Mouse (Mus musculus): ENCODE results near the gene Rapgef5.

Gene Rapgef5

GRCm38 (mm10) chr12:117727481-117728177 lies 211.3 kb downstream of the Rapgef5 start:
- DNase-seq = no peak

DNA sequence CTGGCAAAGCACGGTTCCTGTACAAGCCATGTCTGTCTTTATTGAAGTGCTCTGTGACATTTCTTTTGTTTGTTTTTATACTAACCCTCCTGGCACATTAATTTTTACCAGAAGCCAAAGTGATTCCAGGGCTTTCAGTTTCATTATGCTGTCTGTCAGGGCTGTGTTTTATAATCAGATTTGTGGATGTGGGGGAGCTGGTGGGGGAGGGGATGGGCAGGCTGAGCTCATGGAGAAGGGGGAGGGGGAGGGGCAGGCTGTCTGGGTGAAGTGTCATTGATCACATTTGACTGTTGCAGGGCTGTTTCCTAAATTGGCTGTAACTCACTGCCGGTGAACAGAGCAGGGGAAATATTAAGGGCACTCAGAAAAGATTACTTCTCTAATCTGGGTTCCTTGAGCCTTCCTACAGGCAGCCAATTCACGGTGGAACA lies 211.9 kb downstream of the Rapgef5 start:
- no peak for DNase-seq

- no peak for DNase-seq
Observed at GRCm38 (mm10) chr12:117733611-117734010, 217.3 kb downstream of the Rapgef5 start.

- no peak for DNase-seq
Observed at GRCm38 (mm10) chr12:117736130-117736529, 219.9 kb downstream of the Rapgef5 start.

DNA sequence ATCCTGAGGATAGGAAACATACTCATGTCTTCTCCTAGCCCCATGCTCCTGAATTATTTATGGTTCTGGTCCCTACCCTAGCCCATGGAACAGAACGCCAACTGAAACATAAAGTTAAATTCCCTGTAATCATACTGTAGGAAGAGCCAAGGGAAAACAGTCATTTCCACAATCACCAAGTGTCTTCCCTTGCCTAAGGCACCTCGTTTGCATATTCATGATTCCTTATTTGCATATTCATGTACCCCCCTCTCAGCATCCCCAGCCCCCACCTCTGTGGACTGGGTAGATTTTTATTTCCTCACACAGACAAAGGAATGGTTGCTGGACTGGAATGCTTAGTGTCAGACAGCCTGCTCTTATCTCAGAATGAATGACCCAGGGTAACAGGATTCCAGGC lies 220.6 kb downstream of the Rapgef5 start:
- DNase-seq = no peak

- no peak for DNase-seq
Observed at GRCm38 (mm10) chr12:117737332-117738031, 221.2 kb downstream of the Rapgef5 start.

- no peak for DNase-seq
Observed at GRCm38 (mm10) chr12:117742487-117742886, 226.2 kb downstream of the Rapgef5 start.

GRCm38 (mm10) chr12:117744580-117745483 lies 228.6 kb downstream of the Rapgef5 start:
- no peak for DNase-seq

- no peak for DNase-seq
Observed at GRCm38 (mm10) chr12:117746611-117747010, 230.3 kb downstream of the Rapgef5 start.

DNA sequence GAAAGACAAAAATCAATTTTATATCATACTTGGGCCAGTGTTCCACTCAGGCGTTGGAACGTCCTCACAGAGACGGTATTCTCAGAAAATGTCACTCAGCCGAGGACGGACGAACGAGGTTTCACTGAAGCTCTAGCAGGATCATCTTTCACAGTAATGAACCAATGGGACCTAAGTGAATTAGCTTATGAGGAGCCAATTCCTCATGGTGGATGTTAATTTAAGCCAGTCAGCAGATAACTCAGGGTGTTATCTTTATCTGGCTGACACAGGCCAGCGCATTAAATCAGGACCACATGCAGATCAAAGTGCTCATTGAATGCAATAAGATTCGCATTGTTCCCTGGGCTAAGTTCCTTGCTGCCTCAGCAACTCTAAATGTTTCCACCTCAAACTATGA lies 234.8 kb downstream of the Rapgef5 start:
- no peak for DNase-seq

- no peak for DNase-seq
Observed at GRCm38 (mm10) chr12:117751520-117752383, 235.5 kb downstream of the Rapgef5 start.

DNA sequence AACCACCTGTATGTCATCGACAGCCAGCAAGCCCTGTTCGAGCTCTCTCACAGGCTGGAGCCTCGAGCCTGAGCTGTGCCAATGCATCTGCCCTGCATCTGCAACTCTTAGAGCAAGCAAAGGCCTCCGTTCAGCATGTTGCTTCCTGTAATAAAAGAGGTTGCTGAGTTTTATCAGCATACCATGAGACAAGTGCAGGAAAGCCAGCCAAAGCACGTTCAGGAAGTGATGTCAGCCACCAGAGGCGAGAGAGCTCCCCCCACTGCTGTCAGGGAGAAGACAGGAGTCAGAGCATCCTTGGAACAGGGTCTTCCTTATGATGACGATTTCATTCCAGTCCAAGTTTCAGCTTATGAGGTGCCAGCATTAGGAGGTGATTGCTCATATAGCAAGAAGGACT lies 239.7 kb downstream of the Rapgef5 start:
- DNase-seq = no peak

- DNase-seq = no peak
Observed at GRCm38 (mm10) chr12:117760373-117760772, 244.1 kb downstream of the Rapgef5 start.

DNA sequence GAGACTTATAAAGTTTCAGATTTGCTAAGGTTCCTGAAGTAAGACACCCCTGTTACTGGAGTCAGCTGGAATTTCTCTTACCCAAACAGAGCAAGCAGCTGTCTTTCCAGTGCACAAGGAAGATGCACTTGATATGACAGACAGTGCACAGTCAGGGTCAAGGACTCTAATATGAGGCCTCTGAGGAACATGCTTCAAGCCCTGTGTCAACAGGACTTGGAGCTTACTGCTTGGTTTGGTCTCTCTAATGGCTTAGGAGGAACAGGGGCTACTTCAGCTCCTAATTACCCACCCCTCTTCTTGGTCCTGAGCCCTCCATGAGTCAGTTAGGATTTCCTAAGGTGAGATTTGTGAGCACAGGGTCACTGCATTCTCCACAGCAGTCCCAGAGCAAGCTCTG lies 244.6 kb downstream of the Rapgef5 start:
- no peak for DNase-seq

- peak; percentile 39 for DNase-seq
Observed at GRCm38 (mm10) chr12:117761698-117762097, 245.4 kb downstream of the Rapgef5 start.

GRCm38 (mm10) chr12:117763247-117763646 lies 247.0 kb downstream of the Rapgef5 start:
- DNase-seq = no peak

DNA sequence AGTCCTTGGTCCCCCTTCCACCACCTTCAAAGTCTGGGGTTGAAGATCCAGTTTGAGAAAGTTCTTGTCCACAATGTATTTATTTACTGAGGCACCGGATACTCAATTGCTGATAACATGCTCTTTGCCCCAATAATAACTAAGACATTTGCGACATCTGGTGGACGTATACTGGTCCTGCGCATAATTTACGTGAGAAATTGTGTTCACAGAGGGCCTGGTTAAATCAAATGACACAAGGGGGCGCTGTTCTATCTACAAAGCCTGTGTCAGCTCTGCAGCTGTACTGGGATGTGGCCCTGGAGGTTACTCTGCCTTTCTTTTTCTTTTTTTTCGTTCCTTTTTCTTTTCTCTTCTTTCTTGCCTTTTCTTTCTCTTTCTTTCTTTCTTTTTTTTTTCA lies 248.6 kb downstream of the Rapgef5 start:
- peak; percentile 52 for DNase-seq

- peak; percentile 60 for DNase-seq
Observed at GRCm38 (mm10) chr12:117769113-117769512, 252.8 kb downstream of the Rapgef5 start.

- no peak for DNase-seq
Observed at GRCm38 (mm10) chr12:117770211-117770610, 253.9 kb downstream of the Rapgef5 start.

DNA sequence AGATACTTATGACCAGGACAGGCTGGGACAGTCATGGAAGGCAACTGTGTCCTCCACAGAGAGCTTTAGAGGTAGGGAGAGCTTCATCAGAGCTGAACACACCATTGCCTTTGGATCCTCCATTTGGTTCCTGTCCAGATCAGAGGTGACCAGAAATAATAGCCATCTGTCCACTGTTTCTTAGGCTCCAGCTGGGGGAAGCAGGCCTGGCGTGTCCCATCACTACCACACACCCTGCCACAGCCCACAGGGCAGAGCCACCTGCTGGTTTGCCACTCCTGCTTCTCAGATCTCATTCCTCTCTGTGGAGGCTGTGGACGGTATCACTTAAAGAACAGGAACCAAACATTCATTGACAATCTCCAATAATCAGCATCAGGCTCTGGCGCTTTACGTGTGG lies 254.9 kb downstream of the Rapgef5 start:
- DNase-seq = no peak

DNA sequence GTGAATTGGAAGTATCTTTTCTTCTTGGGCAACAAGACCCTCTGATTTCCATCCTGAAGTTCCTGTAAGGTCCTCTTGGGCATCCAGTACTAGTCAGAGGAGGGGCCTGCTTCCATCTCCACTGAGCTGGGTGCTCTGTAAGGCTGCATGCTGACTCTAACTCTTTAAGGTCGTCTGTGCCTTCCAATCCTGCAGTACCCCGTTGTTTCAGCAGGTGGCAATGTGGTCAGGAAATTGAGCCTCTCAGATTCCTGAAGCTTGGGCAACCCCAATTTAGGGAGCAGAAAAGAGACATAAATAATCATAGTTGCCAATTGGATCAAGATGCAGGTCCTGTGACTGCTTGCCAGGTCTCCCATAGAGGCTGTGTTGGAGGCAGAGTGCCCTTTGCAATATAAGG lies 256.4 kb downstream of the Rapgef5 start:
- peak; percentile 55 for DNase-seq

DNA sequence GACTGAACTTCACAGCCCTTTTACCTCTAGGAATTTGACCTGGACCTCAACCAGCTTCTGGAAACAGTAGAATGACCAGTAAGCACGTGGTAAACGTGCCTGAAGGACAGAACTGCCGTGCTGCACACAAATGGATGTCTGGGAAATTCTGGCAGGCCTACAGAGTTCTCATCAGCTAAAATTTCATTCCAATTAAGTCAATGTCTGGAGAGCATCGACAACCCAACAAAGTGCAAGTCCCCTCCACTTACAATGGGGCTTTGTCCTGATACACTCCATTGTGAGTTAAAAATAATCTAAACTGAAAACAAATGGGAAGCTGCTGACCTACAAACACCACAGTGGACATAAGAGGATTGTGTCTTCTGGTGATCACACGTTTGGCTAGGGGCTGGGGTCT lies 260.6 kb downstream of the Rapgef5 start:
- DNase-seq = no peak
